Mouse (Mus musculus): ENCODE data around the gene Ccdc117. TPM values are rescaled to one million over a fixed set of nuclear protein-coding genes. Genes with fewer than 3 reads are reported as not detected.
"Not testable (repeated sequence)": the region's sequence is repeated elsewhere in the genome, so short reads cannot be mapped to it uniquely, and the experiment has no call there.

Gene Ccdc117
- 10 to 100 TPM; 15.6 to 15.9 TPM for total RNA-seq (2021)
- long read RNA-seq, experiment 1, transcript Ccdc117-201 (5 exons, 3,372 nt), result major isoform, 14 of 16 reads
- long read RNA-seq, experiment 1, partial matches to known transcripts, result 0 of 16 reads
- long read RNA-seq, experiment 1, other reads (novel, unspliced or antisense), result 2 of 16 reads
- long read RNA-seq, experiment 2, transcript Ccdc117-201 (5 exons, 3,372 nt), result major isoform, 23 of 24 reads
- long read RNA-seq, experiment 2, partial matches to known transcripts, result 0 of 24 reads
- long read RNA-seq, experiment 2, other reads (novel, unspliced or antisense), result 1 of 24 reads

- intact Hi-C loops (cut with DNase I), result no loop called here
- peak; percentile 83 to 88 for DNase-seq
Observed at GRCm38 (mm10) chr11:5541799-5542481, at the start of gene Ccdc117. Gene Ccdc117, minus strand, starts transcription at chr11:5542187.

- DNase-seq, result no peak
- intact Hi-C loops (cut with DNase I), result no loop called here
Observed at GRCm38 (mm10) chr11:5575046-5575445, 33.1 kb upstream of the Ccdc117 start.

GRCm38 (mm10) chr11:5573821-5574220 is 31.8 kb upstream of the Ccdc117 start:
- intact Hi-C loops (cut with DNase I), result no loop called here

GRCm38 (mm10) chr11:5571856-5572255 is 29.9 kb upstream of the Ccdc117 start:
- DNase-seq, result no peak
- intact Hi-C loops (cut with DNase I), result no loop called here

More at GRCm38 (mm10) chr11:5573821-5574220, 31.8 kb upstream of the Ccdc117 start:
- DNase-seq, result no peak

- no peak for DNase-seq
- intact Hi-C loops (cut with DNase I), result no loop called here
Observed at GRCm38 (mm10) chr11:5569474-5569873, 27.5 kb upstream of the Ccdc117 start, which contains the start of gene Ankrd36. Gene Ankrd36, plus strand, starts transcription at chr11:5569684.

GRCm38 (mm10) chr11:5568082-5568481 is 26.1 kb upstream of the Ccdc117 start:
- intact Hi-C loops (cut with DNase I), result no loop called here

GRCm38 (mm10) chr11:5567654-5568053 is 25.7 kb upstream of the Ccdc117 start:
- intact Hi-C loops (cut with DNase I), result no loop called here
- DNase-seq, result no peak

More at GRCm38 (mm10) chr11:5568082-5568481, 26.1 kb upstream of the Ccdc117 start:
- DNase-seq, result no peak

GRCm38 (mm10) chr11:5566506-5566905 is 24.5 kb upstream of the Ccdc117 start:
- DNase-seq, result no peak
- intact Hi-C loops (cut with DNase I), result no loop called here

- intact Hi-C loops (cut with DNase I), result no loop called here
- no peak for DNase-seq
Observed at GRCm38 (mm10) chr11:5565596-5565995, 23.6 kb upstream of the Ccdc117 start.

GRCm38 (mm10) chr11:5563898-5564297 is 21.9 kb upstream of the Ccdc117 start:
- intact Hi-C loops (cut with DNase I), result no loop called here
- DNase-seq, result no peak

- intact Hi-C loops (cut with DNase I), result no loop called here
- no peak for DNase-seq
Observed at GRCm38 (mm10) chr11:5562625-5563268, 20.8 kb upstream of the Ccdc117 start.

- intact Hi-C loops (cut with DNase I), result no loop called here
- no peak for DNase-seq
Observed at GRCm38 (mm10) chr11:5560273-5560672, 18.3 kb upstream of the Ccdc117 start.

GRCm38 (mm10) chr11:5551931-5552330 is 9.9 kb upstream of the Ccdc117 start:
- intact Hi-C loops (cut with DNase I), result no loop called here
- DNase-seq, result no peak

GRCm38 (mm10) chr11:5551430-5551829 is 9.4 kb upstream of the Ccdc117 start:
- intact Hi-C loops (cut with DNase I), result no loop called here
- no peak for DNase-seq

- no peak for DNase-seq
- intact Hi-C loops (cut with DNase I), result no loop called here
Observed at GRCm38 (mm10) chr11:5546693-5547092, 4.7 kb upstream of the Ccdc117 start.

GRCm38 (mm10) chr11:5545457-5545856 is 3.5 kb upstream of the Ccdc117 start:
- intact Hi-C loops (cut with DNase I), result no loop called here
- DNase-seq, result no peak

- DNase-seq; intact Hi-C loops (cut with DNase I): not testable (repeated sequence)
Observed at GRCm38 (mm10) chr11:5544709-5545108, 2.7 kb upstream of the Ccdc117 start.

- intact Hi-C loops (cut with DNase I), result no loop called here
- DNase-seq, result no peak
Observed at GRCm38 (mm10) chr11:5543281-5543680, 1.3 kb upstream of the Ccdc117 start.

- intact Hi-C loops (cut with DNase I), result no loop called here
- DNase-seq, result no peak
Observed at GRCm38 (mm10) chr11:5542482-5543185, 647 bp upstream of the Ccdc117 start.

GRCm38 (mm10) chr11:5541230-5541798 is 673 bp downstream of the Ccdc117 start:
- intact Hi-C loops (cut with DNase I), result no loop called here
- no peak for DNase-seq
